Mouse (Mus musculus): ENCODE data around the gene Olfr699.
"Not testable (repeated sequence)": the region's sequence is repeated elsewhere in the genome, so short reads cannot be mapped to it uniquely, and the experiment has no call there.

The Olfr699 gene

GRCm38 (mm10) chr7:106793098-106793497 is at the start of gene Olfr699:
Gene Olfr699 (minus strand): TSS chr7:106793198.
- DNase-seq (ENCODE audit: low read depth, low spot score), result no peak

GRCm38 (mm10) chr7:106833793-106834192 is 40.8 kb upstream of the Olfr699 start, which contains the start of gene Olfr702:
Gene Olfr702 (minus strand): TSS chr7:106833893.
- DNase-seq (ENCODE audit: low read depth, low spot score), result no peak

GRCm38 (mm10) chr7:106818414-106818813 is 25.4 kb upstream of the Olfr699 start:
- DNase-seq (ENCODE audit: low read depth, low spot score), result no peak

GRCm38 (mm10) chr7:106815775-106816174 is 22.8 kb upstream of the Olfr699 start:
- no peak for DNase-seq (ENCODE audit: low read depth, low spot score)

- DNase-seq (ENCODE audit: low read depth, low spot score), result no peak
Measured at GRCm38 (mm10) chr7:106813829-106814228, 20.8 kb upstream of the Olfr699 start, which contains the start of gene Olfr701. Gene Olfr701 (plus strand): TSS chr7:106814129.

GRCm38 (mm10) chr7:106808734-106809133 is 15.7 kb upstream of the Olfr699 start, which contains the start of gene Olfr700:
Gene Olfr700 (minus strand): TSS chr7:106808834.
- DNase-seq (ENCODE audit: low read depth, low spot score), result no peak

GRCm38 (mm10) chr7:106788330-106788729 is 4.7 kb downstream of the Olfr699 start:
- DNase-seq (ENCODE audit: low read depth, low spot score), result no peak

GRCm38 (mm10) chr7:106761008-106761407 is 32.0 kb downstream of the Olfr699 start:
- not testable (repeated sequence) for DNase-seq (ENCODE audit: low read depth, low spot score)

GRCm38 (mm10) chr7:106758800-106759199 is 34.2 kb downstream of the Olfr699 start:
- DNase-seq (ENCODE audit: low read depth, low spot score), result no peak

- DNase-seq (ENCODE audit: low read depth, low spot score), result no peak
Measured at GRCm38 (mm10) chr7:106755297-106755696, 37.7 kb downstream of the Olfr699 start, which contains the start of gene Olfr698. Gene Olfr698 (minus strand): TSS chr7:106755397.

GRCm38 (mm10) chr7:106745811-106746210 is 47.2 kb downstream of the Olfr699 start:
- no peak for DNase-seq (ENCODE audit: low read depth, low spot score)

- no peak for DNase-seq (ENCODE audit: low read depth, low spot score)
Measured at GRCm38 (mm10) chr7:106742343-106742742, 50.7 kb downstream of the Olfr699 start, which contains the start of gene Olfr697. Gene Olfr697 (minus strand): TSS chr7:106742443.

All from mesoderm, embryonic 11.5 days (tissue).